Mouse (Mus musculus) heart, adult 8-10 months (tissue): ENCODE data around the gene Aoah. TPM values are rescaled to one million over a fixed set of nuclear protein-coding genes. Genes with fewer than 3 reads are reported as not detected.

Experiments
- DNase-seq: peaks from one replicate; pipeline ENCODE4 v3.0.0; 2022; ENCODE audit warnings: low spot score
- total RNA-seq, 4 experiments: library from RNA; stranded (reverse); gene quantifications; 2 replicates each; pipeline ENCODE4 v1.2.4; 2022

The Aoah gene
- 1 to 10 TPM in 1 of 4 experiments, under 1 TPM in 3; 0.63 to 1.0 (median 0.83) TPM for total RNA-seq

DNA sequence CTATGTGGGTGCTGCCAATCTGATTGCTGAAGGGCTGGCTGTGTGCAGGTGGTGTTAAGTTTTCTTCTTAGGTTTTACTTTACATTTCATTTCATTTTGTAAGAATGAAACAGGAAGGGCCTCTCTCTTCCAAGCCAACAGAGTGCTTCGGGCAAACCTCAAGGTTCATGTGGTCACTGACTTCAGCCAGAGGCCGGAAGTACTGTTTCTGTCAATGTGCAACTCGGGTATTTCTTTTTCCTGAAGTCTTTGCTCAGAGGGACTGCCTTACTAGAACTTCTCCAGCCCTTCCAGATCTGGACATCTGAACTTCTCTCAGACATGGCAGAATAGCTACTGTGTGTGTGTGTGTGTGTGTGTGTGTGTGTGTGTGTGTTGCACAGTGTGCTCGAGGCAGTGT lies at the start of gene Aoah:
TSS of gene Aoah (plus strand) at position 213 of the 400 bp plus-strand sequence.
- peak; percentile 7 for DNase-seq

- DNase-seq = no peak
These were observed 39.1 kb upstream of the Aoah start for GRCm38 (mm10) chr13:20754843-20755242.

- no peak for DNase-seq
These were observed 10.3 kb upstream of the Aoah start for GRCm38 (mm10) chr13:20783648-20784047.

DNA sequence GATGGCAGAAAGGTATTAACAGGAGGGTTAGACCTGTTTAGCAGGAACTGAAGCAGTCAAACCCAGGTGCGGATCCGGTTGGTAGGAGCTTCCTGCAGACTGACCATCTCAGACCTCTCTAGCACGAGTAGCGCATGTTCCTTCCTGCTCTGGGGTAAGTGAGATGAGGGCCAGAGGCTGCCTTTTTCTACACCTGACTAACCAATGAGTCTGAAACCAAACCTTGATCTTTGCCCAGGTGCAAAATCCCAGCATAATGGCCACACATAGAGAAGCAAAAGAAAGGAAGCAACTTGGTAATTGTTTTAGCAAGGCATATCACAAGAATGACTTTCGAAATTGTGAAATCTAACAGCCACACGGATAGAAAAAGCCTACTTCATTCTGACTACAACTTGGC lies 9.9 kb upstream of the Aoah start:
- no peak for DNase-seq

DNA sequence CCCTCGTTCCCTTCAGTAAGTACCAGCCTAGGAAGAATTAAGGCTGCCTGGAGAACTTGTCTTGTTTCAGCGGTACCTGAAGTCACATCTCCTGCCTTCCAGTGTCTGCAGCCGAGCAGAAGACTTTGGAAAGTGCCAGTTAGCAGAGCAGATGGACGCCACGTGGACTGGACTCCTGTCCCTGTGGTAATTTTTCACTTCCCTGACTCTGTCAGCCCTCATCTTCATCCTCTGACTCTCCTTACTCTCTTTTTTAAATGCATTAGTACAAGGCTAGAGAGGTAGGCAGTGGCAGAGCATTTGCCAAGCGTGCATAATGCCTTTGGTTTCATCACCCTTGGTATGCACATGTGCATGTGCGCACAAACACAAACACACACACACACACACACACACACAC lies 8.0 kb upstream of the Aoah start:
- no peak for DNase-seq

GRCm38 (mm10) chr13:20786825-20787245 lies 7.1 kb upstream of the Aoah start:
- DNase-seq = no peak

- peak; percentile 13 for DNase-seq
These were observed 6.0 kb upstream of the Aoah start for GRCm38 (mm10) chr13:20787952-20788351.

DNA sequence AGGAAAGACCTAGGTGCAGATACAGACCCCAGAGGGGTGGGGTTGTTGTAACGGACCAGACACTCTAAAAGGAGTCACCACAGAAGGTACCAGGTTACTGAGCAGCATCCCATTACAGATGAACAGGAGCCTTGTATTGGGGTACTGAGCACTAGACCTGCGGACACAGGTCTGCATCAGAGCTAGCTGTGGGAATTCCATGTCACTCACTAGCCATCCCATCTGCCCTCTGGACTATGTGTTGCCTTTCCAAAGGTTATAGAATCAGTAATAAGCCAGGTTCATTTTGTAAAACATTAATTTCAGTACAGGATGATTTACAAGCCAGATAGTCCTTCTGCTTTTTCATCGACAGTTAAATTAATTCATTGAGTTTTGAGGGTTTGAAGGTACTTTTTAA lies 2.7 kb downstream of the Aoah start:
- DNase-seq = no peak

GRCm38 (mm10) chr13:20798536-20798935 lies 4.6 kb downstream of the Aoah start:
- DNase-seq = no peak

DNA sequence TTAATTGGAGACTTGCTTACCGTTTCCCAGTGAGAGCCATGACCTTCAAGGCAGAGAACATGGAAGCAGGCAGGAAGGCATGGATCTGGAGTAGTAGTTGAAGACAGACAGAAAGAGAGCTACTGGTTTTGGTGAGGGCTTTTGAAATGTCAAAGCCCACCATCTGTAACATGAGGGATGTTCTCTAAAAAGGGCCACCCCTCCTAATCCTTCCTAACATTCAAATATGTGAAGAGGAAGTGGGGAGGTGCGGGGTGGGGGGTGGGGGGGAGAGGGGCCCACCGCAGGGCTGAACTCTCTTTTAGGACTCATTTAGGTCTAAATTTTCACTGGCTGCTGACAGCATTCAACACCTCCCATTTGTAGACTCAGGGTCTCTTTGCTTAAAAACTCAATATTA lies 5.9 kb downstream of the Aoah start:
- DNase-seq = no peak

- DNase-seq = no peak
These were observed 6.7 kb downstream of the Aoah start for GRCm38 (mm10) chr13:20800569-20800968.

GRCm38 (mm10) chr13:20811782-20812406 lies 18.0 kb downstream of the Aoah start:
- DNase-seq = no peak

DNA sequence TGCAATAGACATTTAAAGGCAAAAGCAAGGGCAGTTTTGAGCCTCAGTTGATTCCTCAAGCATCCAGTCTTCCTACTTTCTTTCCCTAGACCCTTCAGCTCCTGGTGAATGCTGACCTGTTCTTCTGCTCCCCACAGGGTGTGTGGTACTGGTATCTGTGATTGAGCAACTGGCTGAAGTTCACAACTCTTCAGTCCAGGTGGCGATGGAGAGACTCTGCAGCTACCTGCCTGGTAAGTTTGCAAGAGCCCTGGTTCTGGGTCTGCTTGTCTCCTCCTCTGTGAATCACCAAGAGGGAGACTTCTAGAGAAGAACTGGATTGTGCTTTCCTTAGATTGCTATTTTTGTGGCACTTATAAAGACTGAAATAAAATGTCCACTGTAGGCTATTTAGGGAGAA lies 22.5 kb downstream of the Aoah start:
- DNase-seq = no peak

DNA sequence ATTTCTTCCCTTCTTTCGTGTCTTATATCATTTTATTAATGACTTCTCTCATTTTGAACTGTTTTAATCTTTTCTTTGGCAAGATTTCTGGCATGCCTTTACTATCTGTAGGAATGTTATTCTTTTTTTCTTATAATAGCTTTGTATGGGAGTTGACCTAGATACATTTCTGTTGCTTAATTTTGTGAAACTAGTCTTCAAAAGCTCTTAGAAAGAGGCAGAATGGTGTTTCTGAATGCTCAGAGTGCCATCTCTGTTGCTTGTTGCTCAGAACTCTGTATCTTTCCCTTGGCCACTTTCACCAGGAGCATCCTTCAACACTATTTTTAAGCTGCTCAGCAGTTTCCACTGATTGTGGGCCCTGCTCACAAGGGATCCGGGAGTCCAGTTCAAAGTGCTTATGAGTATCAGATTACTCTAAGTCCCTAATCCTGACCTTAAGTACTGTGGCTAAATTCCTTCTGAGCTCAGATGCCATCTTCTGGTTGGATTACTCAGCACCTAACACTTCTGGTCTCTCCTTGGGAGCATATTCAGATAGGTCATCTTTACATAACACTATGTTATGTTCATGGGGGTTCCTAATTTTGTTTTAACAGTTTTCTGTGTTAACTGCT lies 26.9 kb downstream of the Aoah start:
- no peak for DNase-seq

GRCm38 (mm10) chr13:20828728-20829127 lies 34.8 kb downstream of the Aoah start:
- DNase-seq = no peak

DNA sequence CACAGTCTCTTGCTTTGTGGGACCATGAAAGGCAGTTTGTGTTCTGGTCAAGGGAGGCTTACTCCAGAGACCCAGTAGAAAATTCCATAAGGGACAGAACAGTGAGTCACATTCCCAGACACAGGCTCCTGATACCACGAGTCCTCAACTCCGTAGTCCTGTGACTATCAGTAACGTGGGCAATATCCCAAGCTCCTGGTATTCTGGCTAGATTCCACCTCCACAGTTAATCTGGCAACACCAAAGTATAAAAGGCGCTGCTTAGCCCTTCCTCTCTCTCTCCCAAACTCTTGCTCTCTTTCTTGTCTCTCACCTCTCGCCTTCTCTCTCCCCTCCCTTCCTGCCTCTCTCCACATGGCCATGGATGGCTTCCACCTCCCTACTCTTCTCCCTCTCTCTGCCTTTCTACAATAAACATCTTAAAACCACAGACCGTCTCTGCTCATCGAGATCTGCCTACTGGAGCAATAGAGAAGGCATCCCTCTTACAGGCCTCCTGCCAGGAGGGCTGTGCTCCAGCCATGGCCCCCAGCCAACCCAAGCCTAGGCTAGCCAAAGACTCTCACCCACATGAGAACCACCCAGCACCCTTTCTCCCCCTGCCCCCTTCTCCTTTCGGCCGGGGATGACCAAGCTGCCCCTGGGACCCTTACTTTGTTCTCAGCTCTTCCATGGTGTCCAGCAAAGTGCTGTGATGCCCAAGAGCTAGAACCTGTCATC lies 35.4 kb downstream of the Aoah start:
- peak; percentile 31 for DNase-seq

GRCm38 (mm10) chr13:20855893-20856292 lies 62.0 kb downstream of the Aoah start:
- DNase-seq = no peak

DNA sequence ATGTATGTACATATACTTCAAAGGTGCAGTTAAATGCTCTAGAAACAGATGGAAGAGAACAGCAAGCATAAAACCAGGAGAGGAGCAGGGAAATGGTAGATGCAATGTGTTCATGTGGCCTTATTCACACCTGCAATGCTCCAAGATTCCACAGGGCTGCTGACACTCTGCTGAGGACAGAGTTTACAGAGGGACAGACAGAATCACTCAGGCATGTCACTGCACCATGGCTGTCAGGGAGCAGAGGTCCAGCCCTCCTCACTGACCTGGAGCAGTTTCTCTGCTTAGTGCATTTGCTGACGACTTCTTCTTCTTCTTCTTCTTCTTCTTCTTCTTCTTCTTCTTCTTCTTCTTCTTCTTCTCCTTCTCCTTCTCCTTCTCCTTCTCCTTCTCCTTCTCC lies 105.5 kb downstream of the Aoah start:
- DNase-seq = no peak

GRCm38 (mm10) chr13:20900396-20900971 lies 106.6 kb downstream of the Aoah start:
- DNase-seq = peak; percentile 4

DNA sequence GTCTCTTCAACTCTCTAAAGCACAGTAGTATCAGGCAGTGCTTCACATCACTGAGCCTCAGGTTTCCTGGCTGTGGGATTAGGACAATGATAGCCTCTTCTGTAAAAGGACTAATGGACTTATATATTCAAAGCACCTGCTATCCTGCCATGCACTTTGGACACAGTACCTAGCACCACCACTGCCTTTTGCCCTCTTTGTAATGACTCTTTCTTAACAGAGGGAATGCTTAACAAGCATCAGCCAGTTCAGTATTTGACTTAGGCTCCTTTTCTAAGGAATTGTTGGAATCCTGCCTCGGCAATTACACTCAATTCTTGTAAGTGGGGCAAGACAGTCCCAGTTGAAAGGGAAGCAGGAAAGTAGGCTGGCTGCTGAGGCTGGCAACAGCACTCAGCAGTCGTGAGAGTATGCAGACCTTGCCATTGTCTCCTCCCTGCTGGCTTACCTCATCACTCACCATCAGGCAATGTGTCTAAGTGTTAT lies 107.1 kb downstream of the Aoah start:
- no peak for DNase-seq

DNA sequence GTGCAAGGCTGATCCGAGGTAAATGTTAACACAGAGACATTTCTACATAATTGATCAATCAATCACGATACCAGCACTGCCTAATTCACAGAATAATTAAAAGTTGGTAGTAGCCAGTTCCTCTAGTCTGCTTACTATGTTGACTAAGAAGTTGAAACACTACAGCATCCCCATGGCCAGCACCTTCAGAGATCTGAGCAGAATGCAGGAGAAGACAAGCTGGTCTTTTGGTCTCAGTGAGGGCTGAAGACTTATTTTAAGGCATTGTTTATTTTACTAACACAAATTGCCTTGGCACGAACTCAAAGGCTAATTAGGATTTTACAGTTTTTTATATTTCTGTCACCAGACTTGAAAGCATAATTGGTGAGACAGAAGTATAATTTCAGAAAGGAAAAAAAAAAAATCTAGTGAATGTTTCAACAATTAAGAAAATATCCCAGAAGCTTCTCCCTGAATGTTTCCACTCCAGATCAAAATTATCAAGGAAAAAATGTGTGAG lies 107.8 kb downstream of the Aoah start:
- DNase-seq = no peak

- DNase-seq = no peak
These were observed 110.2 kb downstream of the Aoah start for GRCm38 (mm10) chr13:20904118-20904517.
